Mouse (Mus musculus): Measurements from ENCODE around the gene Nsd1.

Gene Nsd1

DNA sequence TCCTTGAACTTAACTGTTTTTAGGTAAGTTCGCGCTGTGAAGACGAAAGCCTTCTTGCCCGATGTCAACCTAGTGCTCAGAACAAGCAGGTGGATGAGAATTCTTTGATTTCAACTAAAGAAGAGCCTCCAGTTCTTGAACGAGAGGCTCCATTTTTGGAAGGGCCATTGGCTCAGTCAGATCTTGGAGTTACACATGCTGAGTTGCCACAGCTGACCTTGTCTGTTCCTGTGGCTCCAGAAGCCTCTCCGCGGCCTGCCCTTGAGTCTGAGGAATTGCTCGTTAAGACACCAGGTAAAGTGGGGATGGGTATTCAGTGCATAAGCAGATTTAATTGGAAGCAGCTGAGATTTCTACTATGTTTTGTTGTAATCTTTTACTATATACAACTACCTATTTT lies 51.9 kb downstream of the Nsd1 start:
- DNase-seq, result no peak

DNA sequence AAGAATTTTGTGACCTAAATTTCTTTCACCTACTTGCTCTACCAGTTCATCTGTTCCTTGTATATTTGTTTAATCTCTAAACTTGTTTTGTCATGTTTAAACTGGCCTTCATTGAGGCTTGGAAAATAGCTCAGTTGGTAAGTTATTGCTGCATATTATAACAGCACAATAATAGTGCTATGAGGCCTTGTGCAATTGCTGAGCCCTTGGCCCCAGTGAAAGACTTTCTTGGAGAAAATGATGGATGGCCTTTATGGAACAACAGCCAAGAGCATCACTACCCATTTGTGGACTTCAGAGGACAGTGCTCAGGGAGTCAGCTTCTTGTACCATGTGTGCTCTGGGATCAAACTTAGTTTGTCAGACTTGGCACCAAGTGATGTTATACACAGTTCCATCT lies 52.5 kb downstream of the Nsd1 start:
- DNase-seq, result no peak

DNA sequence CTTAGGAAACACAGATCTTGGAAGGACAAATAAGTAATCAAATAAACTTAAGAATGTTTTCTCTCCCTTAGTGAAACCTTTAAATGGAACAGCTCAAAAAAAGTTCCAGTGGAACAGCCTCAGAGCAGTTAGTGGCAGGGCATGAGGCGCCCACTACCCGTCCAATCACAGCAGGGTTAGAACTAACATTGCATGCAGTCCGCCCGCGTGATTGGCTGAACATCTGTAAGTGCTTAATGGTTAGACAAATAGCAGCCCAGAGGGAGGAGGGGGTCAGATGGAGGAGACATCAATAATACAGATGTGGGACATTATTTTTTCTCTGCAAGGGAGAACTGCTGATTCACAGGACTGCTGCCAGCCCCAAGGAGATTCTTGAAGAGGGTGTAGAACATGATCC lies 67.6 kb downstream of the Nsd1 start:
- peak; percentile 2 for DNase-seq

DNA sequence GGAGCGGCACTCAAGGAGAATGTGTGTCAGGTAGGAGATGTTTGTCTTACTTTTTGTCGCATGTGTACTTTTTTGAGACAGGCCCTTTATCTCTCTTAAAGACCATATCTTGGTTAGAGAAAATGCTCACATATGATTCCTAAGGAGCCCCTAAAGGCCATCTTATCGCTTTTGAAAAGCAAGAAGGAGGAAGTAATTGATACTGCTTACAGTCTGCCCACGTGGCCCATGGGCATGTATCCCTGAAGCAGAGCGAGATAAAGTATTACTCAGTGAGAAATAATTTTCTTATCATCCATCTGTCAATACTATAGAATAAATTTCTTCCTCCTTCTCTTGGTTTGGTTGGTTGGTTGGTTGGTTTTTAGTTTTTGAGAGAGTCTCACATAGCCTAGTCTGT lies 68.1 kb downstream of the Nsd1 start:
- no peak for DNase-seq

DNA sequence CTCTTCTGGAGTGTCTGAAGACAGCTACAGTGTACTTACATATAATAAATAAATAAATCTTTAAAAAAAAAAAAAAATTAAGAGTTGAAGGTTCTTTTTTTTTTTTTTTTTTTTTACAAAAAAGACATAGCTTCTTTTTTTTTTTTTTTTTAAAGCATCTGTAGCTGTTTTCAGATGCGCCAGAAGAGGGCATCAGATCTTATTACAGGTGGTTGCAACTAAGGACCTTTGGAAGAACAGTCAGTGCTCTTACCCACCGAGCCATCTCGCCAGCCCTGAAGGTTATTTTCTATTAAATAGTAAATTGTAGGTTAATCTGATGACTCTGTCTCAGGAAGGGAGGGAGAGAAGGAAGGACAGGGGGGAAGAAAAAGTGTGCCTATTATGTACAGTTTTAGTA lies 79.3 kb downstream of the Nsd1 start:
- peak; percentile 4 for DNase-seq

DNA sequence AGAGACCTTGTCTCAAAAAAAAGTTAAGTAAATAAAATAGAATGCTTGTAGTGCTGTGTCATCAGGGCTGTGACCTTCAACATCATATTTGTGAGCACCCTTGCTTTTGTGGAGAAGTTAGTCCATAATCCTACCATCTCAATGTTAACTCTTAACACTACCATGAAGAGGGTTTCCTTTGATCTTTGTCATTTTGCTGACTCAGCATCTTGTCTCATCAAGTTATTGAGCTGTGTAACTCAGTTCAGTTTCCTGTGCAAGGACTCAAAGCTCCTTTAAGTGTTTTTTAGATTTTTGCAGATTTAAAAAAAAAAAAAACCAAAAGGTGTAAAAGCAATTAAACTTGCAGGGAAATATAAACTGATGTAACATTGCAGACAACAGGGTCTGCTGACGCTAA lies 87.2 kb downstream of the Nsd1 start:
- no peak for DNase-seq

DNA sequence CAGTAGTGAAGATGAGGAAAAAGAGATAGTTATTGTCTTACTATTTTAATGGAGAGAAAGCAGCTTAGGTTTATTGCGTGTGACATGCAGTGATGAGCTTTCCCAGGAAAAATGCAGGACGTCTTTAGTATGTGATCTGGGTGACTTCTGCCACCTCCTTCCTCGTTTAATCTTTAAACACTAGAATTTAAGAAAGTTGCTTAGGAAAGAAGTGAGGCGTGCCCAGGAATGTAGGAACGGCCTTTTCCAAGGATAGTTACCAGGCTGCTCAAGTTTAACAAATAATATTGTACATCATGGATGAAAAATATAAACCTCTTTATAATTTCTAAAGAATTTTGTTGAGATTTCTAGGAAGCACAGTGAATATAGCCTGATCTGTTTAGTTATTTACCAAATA lies 91.3 kb downstream of the Nsd1 start:
- DNase-seq, result no peak

DNA sequence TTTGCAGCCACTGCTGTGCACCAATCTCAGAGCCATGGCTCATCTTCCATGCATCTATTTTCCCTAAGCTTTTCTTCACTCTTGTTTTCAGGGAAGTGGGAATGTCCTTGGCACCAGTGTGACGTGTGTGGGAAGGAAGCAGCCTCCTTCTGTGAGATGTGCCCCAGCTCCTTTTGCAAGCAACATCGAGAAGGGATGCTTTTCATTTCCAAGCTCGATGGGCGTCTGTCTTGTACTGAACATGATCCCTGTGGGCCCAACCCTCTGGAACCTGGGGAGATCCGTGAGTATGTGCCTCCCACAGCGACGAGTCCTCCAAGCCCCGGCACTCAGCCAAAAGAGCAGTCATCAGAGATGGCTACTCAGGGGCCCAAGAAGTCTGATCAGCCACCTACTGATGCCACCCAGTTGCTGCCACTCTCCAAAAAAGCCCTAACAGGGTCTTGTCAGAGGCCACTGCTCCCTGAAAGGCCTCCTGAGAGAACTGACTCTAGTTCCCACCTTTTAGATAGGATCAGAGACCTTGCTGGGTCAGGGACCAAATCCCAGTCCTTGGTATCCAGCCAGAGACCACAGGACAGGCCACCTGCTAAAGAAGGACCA lies 102.5 kb downstream of the Nsd1 start:
- DNase-seq, result no peak

DNA sequence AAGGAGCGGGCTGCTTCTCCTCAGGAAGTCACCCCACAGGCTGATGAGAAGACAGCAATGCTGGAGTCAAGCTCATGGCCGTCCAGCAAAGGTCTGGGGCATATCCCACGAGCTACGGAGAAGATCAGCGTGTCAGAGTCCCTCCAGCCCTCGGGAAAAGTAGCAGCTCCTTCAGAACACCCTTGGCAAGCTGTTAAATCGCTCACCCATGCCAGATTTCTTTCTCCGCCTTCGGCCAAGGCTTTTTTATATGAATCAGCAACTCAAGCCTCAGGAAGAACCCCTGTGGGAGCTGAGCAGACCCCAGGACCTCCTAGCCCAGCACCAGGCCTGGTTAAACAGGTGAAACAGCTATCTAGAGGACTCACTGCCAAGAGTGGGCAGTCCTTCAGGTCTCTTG lies 103.5 kb downstream of the Nsd1 start:
- DNase-seq, result no peak

DNA sequence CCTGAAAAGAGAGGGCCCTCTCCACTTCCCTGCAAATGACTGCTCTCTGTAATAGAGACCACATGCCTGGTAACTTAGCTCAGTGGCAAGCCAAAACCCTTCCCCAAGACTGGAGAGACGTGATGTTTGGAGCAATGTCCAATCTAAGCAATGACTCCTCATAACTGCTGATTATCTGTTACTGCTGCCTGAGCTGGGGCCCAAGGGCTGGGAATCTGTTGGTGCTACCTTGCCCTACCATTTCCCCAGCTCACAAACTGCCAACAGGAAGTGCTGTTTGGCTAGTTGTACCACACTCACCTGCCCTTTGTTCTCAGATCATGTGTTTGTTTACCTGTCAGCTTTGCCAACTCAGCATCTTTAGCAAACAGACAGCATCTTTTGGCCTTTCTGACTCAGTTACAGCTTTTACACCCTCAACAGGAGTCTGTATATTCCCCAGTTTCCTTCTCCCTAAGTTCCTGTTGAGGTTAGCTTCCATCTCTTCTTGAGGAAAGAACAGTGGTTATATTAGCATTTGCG lies 105.4 kb downstream of the Nsd1 start:
- DNase-seq, result no peak

DNA sequence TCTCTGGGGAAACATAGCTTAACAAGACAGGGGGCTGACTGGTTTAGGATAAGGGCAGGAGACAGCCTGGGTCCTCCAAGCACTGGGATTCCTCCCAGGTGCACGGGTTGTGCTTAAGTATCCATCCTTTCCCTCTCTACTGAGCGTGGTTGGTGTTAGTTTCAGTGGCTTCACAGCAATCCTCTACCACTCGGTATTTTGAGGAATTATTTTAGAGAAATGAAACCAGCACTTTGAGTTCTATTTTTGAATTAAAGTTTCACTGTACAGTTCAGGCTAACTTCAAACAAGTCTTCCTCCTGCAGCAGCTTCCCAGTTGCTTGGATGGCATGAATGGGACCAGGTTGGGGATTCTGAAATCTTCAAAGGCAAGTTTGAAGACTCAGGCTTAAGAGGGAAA lies 108.8 kb downstream of the Nsd1 start:
- no peak for DNase-seq

DNA sequence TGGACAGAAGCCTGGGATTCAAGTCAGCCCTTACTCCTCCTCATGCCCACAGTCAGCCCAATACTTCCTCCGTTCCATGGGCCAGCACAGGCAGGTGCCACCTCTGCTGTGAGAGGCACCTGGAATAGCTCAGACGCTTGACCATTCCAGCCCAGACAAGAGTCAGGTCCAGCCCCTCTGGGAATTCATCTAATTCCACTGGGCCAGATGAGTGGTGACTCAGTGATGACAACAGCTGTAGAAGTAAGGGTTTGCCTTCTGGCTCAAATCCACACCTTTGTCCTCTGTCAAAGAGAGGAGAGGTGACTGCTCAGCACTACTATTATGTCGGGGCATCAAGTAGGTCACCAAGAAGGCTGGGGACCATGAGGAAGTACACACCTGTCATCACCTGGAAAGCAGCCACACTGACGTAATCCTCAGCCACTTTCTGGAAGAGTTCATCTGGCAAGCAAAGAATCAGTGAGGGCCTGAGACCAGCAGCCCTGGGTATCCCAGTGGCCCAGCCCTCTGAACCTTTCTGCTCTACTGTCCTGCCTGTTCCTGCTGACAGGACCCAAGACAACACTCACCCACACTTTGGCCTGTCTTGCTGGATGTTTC lies 110.5 kb downstream of the Nsd1 start, which contains the start of gene Prelid1:
Gene Prelid1, plus strand, starts transcription at position 570 of the 603 bp plus-strand sequence.
- no peak for DNase-seq

DNA sequence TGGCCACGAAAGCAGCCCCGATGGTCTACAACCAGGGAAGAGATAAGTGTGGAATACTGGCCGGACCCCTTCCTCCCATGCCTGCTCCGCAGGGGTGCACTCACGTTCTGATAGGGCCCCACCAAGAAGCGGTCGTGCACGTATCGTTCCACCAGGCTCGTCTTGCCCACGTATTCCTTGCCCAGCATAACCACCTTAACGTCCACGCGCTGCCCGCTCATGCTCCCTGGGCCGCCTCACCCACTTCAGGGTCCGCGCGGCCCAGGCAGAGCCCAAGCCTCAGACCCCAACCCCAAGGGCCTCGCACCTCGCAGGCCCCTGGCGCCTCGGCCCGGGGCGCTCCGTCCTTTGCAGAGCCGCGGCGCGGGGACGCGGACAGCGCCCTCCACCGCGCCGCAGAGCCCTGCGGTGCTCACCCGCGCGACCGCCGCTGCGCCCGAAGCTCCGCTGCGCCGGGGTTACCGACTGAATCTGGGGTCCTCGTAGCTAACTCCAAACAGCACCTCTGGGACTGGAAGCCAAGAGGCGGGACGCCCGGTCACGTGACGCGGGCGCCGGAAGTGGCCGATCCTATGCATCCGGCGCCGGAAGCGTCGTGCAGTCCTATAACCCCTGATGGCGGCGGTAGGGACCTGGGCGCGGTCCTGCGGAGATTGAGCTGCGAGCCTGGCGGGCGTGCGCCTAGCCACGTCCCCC lies 112.0 kb downstream of the Nsd1 start, which contains the start of gene Rab24:
Gene Rab24, minus strand, starts transcription at position 513 of the 696 bp plus-strand sequence.
- peak; percentile 92 for DNase-seq

DNA sequence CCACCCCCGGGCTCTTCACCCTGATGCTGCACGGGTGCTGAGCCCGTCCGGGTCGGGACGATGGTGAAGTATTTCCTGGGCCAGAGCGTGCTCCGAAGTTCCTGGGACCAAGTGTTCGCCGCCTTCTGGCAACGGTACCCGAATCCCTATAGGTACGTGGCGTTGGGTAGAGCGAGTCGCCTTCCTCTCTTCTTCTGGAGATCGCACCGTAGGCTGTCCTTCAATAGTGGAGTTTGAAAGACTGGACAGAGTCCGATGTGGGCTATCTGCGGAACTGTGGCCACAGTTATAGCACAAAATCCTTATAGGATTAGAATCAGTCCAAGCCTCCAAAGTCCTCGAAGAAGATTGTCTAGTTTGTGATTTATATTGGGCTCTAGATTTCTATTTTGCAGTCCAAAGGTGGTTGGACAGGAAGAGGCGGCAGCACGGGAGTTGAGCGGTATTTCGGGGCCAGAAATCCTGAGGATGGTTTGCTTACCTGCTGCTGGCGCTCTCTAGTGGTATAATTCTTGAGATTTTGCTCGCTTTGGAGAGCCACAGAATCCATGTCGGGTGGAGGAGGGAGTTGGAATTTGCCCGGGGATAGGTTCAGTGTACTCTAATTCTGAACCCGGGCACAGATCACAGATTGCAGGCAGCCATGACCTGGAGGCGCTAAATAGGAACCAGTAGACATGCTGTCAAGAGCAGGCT lies 112.7 kb downstream of the Nsd1 start:
- peak; percentile 62 for DNase-seq

DNA sequence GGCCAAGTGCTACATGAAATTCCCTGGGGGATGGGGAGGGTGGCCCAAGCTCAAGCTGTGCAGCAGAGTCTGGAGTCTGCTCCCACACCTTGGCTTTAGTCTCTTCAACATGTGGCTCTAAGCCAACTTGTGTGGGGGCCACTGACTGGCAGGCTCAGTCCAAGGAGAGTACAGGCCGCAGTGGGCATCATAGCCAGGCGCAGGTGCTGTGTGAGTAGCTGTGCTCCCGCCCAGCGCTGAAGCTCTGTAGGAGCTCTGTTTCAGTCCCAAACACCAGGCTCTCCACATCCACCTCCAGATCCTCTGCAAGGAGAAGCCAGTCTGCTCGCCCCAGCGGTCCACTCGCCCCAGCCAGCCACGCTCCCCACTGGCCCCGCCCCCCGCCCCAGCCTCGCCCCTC lies 116.0 kb downstream of the Nsd1 start:
- no peak for DNase-seq

DNA sequence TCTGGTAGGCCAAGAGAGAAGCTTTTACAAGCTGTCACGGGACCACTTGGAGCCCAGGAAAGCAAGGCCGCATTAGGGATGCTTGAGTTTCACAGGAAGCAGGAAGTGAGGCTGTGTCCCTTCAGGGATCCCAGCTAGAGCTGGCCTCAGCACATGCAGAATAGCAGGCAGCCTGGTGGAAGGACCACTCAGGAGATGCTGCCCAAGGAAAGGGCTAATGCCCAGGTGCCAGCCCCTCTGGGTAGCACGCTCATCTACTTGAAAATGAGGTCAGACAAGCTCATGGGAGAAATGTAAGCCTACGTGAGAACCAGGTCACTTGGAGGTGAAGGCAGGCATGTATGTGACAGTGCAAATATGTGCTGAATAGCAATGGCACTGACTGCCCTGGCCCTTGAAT lies 117.6 kb downstream of the Nsd1 start:
- DNase-seq, result peak; percentile 42

DNA sequence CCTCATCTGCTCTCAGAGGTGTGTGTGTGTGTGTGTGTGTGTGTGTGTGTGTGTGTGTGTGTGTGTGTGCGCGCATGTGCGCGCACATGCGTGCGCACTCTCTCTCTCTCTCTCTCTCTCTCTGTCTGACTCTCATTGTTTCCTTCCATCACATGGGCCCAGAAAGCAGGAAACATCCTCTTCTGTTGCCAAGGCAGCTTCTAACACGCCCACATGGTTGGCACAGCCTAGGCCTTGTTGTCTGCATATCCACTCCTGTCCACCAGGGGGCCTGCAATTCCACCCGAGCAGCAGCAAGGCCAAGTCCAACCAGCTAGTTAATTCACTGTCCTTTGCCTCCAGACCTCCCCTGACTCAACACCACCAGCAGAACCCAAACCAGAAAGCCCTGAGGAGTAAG lies 118.1 kb downstream of the Nsd1 start:
- DNase-seq, result peak; percentile 92

DNA sequence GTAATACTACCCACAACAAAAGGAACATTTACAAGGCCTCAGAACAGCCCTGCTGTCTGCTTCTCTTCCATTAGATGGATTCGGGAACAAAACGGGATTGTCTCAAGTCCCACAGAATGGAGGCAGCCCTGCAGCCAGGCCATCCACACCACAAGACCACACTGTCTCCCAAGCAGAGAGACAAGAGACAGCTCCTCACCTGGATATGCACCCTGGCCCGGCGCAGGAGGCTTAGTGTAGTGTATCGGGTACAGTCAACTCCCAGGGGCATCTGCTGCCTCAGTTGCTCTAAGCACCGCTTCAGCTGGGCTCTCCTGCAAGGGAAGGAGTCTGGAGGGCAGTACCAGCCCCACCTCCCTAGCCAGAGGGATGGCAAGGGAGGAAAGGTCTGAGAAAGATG lies 118.6 kb downstream of the Nsd1 start:
- DNase-seq, result no peak

DNA sequence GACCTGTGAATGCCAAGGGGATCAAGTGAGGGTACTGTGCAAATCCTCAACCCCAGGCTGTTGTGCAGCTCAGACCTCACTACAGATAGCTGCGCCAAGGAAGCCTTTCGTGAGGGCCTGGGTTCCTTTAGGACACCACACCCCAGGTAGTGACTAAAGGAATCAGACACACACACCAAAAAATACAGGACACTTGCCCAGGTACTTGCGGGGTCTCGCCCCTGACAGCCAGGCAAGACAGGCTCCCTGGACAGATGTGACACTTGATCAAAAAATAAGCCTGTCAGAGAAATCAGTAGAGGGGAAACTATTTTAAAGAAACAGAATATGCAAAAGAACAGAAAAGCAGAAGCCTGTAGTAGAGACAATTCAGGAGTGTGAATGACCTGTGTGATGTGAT lies 119.1 kb downstream of the Nsd1 start:
- DNase-seq, result no peak

DNA sequence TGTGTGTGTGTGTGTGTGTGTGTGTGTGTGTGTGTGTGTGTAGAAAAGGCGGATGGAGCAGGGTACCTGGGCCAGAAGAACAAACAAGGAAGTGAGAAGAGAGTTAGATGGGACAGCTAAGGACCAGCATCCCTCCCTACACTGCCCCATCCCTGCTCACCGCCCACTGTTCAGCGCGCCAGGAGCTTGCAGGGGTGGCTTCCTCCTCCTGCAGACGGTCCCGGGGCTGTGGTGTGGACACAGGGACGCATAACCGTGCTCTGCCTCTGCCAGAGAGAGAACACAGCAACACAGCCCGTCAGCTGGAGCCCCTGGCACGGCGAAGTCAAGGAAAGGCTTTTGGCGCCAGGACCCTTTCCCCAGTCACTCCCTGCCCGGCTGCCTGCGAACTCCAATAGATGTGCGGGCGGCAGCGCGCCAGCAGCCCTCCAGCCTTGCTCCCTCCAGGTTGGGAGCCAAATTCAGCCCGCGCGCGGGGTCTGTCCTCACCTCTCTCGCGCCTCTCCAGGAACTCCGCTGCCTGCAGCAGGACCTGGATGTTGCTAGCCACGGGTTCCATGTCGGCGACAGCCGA lies 119.6 kb downstream of the Nsd1 start:
- no peak for DNase-seq

DNA sequence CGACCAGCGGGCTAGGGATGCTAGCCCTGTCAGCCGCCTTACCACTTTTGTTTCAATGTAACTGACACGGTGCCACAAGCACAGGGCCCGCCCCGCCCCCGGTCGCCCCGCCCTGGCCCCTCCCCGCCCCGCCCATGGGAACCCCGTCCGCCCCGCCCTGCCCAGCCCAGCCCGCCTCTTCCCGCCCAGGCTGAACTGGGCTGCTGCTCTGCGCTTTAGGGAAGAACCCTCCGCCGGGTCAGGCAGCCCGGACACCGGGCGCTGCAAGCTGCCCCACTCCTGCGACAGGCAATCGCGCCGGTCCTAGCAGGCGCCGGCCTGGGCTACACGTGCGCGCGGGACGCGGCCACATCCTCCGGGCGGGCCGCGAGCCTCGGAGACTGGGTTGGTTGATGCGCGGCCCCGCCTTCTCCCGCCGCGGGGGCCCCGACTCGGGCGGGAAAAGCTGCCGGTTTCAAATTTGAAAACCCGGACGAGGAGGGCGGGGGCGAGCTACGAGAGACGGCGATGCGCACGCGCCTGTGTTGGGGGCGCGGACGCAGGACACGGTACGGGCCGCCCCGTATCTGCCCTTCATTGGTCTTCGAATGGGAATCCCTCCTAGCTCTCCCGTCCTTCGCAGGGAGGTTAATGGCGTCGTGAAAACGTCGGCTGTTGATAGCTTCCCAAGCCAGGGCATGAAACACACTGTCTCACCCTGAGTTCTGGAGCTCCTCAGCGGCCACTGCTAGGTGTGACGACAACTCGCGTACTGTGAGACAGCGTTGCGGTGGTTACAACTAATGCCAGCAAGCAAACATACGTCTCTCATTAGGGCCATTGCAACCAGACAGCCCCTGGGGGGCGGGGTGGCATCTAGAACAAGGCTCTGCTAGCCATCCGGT lies 120.3 kb downstream of the Nsd1 start, which contains the start of gene Mxd3:
Gene Mxd3, minus strand, starts transcription at position 141 of the 884 bp plus-strand sequence.
- peak; percentile 93 for DNase-seq

Measured in retina, postnatal 1 day (tissue).